Mouse (Mus musculus): ENCODE results near the gene Dtx3l. TPM values are rescaled to one million over a fixed set of nuclear protein-coding genes. Genes with fewer than 3 reads are reported as not detected.
"Not testable (repeated sequence)": the region's sequence is repeated elsewhere in the genome, so short reads cannot be mapped to it uniquely, and the experiment has no call there.

The Dtx3l gene
- polyA plus RNA-seq, 1 experiment, result not detected

DNA sequence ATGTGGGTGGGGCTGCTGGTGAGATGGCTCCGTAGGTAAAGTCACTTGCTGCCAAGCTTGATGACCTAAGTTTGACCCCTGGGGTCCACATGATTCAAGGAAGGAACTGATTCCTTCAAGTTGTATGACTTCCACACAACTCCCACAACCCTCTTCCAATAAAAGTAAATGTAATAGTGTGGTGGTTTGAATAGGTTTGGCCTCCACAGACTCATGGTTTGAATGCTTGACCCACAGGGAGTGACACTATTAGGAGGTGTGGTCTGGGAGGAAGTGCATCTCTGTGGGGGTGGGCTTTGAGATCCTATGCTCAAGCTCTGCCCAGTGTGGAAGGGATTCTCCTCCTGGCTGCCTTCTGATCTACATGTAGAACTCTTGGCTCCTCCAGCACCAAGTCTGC lies 35.1 kb upstream of the Dtx3l start:
- Histone ChIP-seq H3K4me1 (ENCODE audit: control insufficient read depth, insufficient read depth, low read length) (no peaks in the 10 kb centered on the region), H3K4me3 (ENCODE audit: insufficient read depth, low read depth, low read length) (no peak overlapping the region), H3K27ac (ENCODE audit: insufficient read depth, low read depth, low read length) (no peak overlapping the region)
- no peak for TF ChIP-seq POLR2A (IDR thresholded peaks at IDR 0.05; ENCODE audit: insufficient read depth, low read depth, low read length)
- no peak for TF ChIP-seq CTCF (IDR thresholded peaks at IDR 0.05; ENCODE audit: insufficient read depth, low read depth, low read length)
- WGBS, result 76% methylated on average over 1 of the region's 1 CpGs

DNA sequence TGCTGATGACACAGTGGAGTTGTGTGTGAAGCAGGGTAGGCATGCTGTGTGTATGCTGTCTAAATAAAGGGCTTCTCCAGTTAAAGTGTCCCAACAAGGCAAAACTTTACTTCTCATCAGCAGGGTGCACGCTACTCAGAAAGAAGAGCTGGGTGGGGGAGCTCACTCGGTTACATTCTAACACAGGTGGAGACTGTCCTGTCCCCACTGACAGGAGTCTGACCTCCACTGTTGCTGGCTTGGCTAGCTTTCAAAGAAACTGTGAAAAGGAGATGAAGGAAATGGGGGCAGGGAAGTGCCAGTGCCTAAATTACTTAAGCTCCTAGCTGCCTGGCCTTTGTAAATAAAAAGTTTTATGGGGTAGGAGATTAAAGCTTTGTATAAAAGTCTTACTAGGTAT lies 29.2 kb upstream of the Dtx3l start:
- H3K27ac ChIP-seq (ENCODE audit: insufficient read depth, low read depth, low read length), result no peak overlapping the region
- no peaks in the 10 kb centered on the region for H3K4me1 ChIP-seq (ENCODE audit: control insufficient read depth, insufficient read depth, low read length)
- H3K4me3 ChIP-seq (ENCODE audit: insufficient read depth, low read depth, low read length), result no peak overlapping the region
- no peak for TF ChIP-seq POLR2A (IDR thresholded peaks at IDR 0.05; ENCODE audit: insufficient read depth, low read depth, low read length)
- TF ChIP-seq CTCF (IDR thresholded peaks at IDR 0.05; ENCODE audit: insufficient read depth, low read depth, low read length), result no peak
- 71% methylated on average over 2 of the region's 2 CpGs for WGBS

DNA sequence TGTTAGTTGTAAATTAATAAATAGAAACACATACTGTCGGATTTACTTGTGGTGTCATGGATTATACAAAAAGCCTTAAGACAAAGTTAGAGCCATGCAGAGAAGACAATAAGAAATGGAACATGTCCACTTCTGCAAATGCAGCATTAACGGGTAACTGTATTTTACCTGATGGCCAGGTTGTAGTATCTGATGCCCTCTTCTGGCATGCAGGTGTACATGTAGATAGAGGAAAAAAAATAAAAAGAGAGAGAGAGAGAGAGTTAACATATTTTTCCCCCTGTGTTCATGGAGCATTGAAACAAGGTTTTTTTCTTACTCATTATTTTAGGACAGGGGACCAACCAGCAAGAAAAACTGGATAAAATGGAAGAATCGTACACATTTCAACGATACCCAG lies 28.4 kb upstream of the Dtx3l start:
- TF ChIP-seq POLR2A (IDR thresholded peaks at IDR 0.05; ENCODE audit: insufficient read depth, low read depth, low read length) (no peak), CTCF (IDR thresholded peaks at IDR 0.05; ENCODE audit: insufficient read depth, low read depth, low read length) (no peak)
- Histone ChIP-seq H3K4me3 (ENCODE audit: insufficient read depth, low read depth, low read length) (no peak overlapping the region), H3K27ac (ENCODE audit: insufficient read depth, low read depth, low read length) (no peak overlapping the region), H3K4me1 (ENCODE audit: control insufficient read depth, insufficient read depth, low read length) (no peaks in the 10 kb centered on the region)
- WGBS, result 94% methylated on average over 4 of the region's 4 CpGs

DNA sequence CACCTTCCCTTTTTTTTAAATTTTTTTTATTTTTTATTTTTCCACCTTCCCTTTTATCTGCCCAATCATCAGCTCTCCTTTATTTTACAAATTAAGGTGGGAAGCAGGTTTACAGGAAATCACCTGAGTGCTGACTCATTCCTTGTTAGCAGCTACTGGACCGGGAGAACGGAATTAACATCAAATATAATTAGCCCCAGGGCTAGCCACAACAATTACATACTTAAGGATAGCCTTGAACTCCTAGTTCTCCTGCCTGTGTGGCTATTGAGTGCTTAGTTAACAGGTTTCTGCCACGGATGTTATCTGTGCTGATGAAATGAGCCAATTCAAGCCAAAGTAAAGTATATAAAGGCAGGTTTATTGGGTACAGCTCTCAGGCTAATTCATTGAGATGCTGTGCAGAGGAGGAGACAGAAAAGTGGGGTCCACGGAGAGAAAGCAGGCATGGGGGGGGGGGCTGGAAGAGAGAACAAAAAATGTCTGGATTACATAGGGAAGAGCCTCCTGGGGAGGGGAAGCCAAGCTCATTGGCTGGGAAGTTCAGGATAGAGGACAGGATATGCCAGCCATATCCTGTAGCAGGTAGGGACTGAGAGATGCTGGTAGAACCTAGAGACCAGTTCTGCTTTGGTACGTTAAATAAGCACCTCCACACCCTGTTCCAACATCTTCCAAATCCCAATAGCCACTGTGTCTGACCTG lies 27.6 kb upstream of the Dtx3l start:
- H3K4me1 ChIP-seq (ENCODE audit: control insufficient read depth, insufficient read depth, low read length), result no peaks in the 10 kb centered on the region
- 54% methylated on average over 5 of the region's 5 CpGs for WGBS
- TF ChIP-seq POLR2A (IDR thresholded peaks at IDR 0.05; ENCODE audit: insufficient read depth, low read depth, low read length) (no peak), CTCF (IDR thresholded peaks at IDR 0.05; ENCODE audit: insufficient read depth, low read depth, low read length) (no peak)
- H3K4me3 ChIP-seq (ENCODE audit: insufficient read depth, low read depth, low read length), result no peak overlapping the region
- no peak overlapping the region for H3K27ac ChIP-seq (ENCODE audit: insufficient read depth, low read depth, low read length)

DNA sequence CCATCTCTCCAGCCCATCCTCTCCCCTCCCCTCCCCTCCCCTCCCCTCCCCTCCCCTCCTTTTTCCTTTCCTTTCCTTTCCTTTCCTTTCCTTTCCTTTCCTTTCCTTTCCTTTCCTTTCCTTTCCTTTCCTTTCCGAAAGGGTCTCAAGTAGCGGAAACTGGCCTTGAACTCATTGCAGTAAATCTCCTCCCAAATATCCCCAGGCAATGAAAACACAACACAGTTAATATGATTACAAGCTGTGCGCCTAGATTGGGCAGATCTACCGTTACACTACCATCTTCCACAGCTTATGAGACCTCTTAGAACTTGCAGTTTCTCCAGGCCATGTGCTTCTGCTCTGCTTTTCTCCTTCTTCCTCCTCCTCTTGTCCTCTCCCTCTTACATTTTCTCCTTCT lies 27.0 kb upstream of the Dtx3l start:
- H3K4me1 ChIP-seq (ENCODE audit: control insufficient read depth, insufficient read depth, low read length); H3K27ac ChIP-seq (ENCODE audit: insufficient read depth, low read depth, low read length); H3K4me3 ChIP-seq (ENCODE audit: insufficient read depth, low read depth, low read length): not testable (repeated sequence)
- WGBS, result 86% methylated on average over 4 of the region's 4 CpGs

DNA sequence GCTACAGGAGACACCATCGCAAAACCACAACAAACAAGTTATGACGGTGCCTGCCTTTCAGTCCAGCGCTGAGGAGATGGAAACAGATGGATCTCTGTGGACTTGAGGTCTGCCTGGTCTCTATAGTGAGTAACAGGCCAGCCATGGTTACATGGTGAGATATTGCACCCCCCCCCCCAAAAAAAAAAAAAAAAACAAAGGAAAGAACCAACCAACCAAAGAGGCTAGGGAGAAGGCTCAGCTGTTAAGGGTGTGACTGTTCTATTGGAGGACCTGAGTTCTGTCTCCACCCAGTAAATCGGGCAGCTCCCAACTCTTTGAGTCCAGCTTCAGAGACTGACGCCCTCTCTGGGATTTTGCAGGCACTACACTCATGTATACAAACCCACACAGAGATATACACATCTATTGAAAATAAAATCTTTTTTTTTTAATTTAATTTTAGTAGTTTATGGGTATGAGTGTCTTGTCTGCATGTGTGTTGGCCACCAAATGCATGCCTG lies 13.7 kb upstream of the Dtx3l start:
- no peaks in the 10 kb centered on the region for H3K4me1 ChIP-seq (ENCODE audit: control insufficient read depth, insufficient read depth, low read length)
- TF ChIP-seq POLR2A (IDR thresholded peaks at IDR 0.05; ENCODE audit: insufficient read depth, low read depth, low read length) (no peak), CTCF (IDR thresholded peaks at IDR 0.05; ENCODE audit: insufficient read depth, low read depth, low read length) (no peak)
- no peak overlapping the region for H3K4me3 ChIP-seq (ENCODE audit: insufficient read depth, low read depth, low read length)
- no peak overlapping the region for H3K27ac ChIP-seq (ENCODE audit: insufficient read depth, low read depth, low read length)
- WGBS, result 93% methylated on average over 5 of the region's 5 CpGs

DNA sequence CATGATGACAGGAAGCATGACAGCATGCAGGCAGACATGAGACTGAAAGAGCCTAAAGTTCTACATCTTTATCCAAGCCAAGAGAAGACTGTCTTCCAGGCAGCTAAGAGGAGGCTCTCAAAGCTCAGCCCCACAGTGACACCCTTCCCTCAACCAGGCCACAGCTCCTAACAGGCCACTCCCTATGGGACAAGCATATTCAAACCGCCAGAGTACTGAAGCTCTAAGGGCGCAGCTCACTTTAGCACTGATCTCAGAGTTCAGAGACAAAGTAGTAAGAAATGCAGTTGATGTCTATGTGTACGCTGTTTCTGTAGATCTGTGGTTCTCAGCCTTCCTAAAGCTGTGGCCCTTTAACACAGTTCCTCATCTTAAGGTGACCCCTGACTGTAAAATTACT lies 12.3 kb upstream of the Dtx3l start:
- 96% methylated on average over 3 of the region's 3 CpGs for WGBS
- Histone ChIP-seq H3K4me3 (ENCODE audit: insufficient read depth, low read depth, low read length) (no peak overlapping the region), H3K4me1 (ENCODE audit: control insufficient read depth, insufficient read depth, low read length) (no peaks in the 10 kb centered on the region), H3K27ac (ENCODE audit: insufficient read depth, low read depth, low read length) (no peak overlapping the region)
- no peak for TF ChIP-seq CTCF (IDR thresholded peaks at IDR 0.05; ENCODE audit: insufficient read depth, low read depth, low read length)
- TF ChIP-seq POLR2A (IDR thresholded peaks at IDR 0.05; ENCODE audit: insufficient read depth, low read depth, low read length), result no peak

DNA sequence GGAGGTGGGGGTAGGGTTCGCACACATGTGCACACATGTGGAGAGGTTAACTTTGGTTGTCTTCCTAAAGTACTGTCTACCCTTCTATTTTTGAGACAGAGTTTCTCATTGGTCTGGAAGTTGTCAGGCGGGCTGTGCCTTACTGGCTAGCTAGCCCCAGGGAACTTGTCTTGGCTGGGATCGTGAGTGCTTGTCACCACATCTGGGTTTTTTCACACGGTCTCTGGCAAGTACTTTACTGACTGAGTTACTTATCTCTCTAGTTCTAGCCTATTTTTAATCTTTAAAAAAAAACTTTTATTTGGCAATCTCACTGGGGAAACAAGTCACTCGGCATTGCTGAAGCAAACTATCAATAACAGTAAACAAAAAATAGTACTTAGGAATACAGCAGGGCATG lies 10.3 kb upstream of the Dtx3l start:
- H3K4me1 ChIP-seq (ENCODE audit: control insufficient read depth, insufficient read depth, low read length), result no peaks in the 10 kb centered on the region
- H3K27ac ChIP-seq (ENCODE audit: insufficient read depth, low read depth, low read length), result no peak overlapping the region
- WGBS, result 81% methylated on average over 5 of the region's 5 CpGs
- H3K4me3 ChIP-seq (ENCODE audit: insufficient read depth, low read depth, low read length), result no peak overlapping the region
- no peak for TF ChIP-seq CTCF (IDR thresholded peaks at IDR 0.05; ENCODE audit: insufficient read depth, low read depth, low read length)
- TF ChIP-seq POLR2A (IDR thresholded peaks at IDR 0.05; ENCODE audit: insufficient read depth, low read depth, low read length), result no peak

DNA sequence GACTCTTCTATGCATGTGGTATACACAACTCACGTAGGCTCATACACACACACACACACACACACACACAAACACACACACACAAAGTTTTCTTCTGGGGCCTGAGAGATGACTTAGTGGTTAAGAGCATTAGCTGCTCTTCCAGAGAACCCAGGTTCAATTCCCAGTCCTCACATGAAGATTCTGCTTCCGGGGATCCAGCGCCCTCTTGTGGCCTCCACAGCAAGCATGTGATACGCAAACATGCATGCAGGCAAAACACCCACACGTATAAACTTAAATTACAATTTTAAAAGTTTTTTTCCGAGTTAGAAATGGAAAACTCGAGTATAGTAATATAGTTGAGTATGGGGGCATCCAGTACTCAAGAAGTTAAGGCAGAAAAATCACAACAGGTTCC lies 2.4 kb upstream of the Dtx3l start:
- TF ChIP-seq POLR2A (IDR thresholded peaks at IDR 0.05; ENCODE audit: insufficient read depth, low read depth, low read length) (no peak), CTCF (IDR thresholded peaks at IDR 0.05; ENCODE audit: insufficient read depth, low read depth, low read length) (no peak)
- Histone ChIP-seq H3K4me3 (ENCODE audit: insufficient read depth, low read depth, low read length) (no peak overlapping the region), H3K4me1 (ENCODE audit: control insufficient read depth, insufficient read depth, low read length) (no peaks in the 10 kb centered on the region), H3K27ac (ENCODE audit: insufficient read depth, low read depth, low read length) (no peak overlapping the region)
- WGBS, result 87% methylated on average over 7 of the region's 7 CpGs

DNA sequence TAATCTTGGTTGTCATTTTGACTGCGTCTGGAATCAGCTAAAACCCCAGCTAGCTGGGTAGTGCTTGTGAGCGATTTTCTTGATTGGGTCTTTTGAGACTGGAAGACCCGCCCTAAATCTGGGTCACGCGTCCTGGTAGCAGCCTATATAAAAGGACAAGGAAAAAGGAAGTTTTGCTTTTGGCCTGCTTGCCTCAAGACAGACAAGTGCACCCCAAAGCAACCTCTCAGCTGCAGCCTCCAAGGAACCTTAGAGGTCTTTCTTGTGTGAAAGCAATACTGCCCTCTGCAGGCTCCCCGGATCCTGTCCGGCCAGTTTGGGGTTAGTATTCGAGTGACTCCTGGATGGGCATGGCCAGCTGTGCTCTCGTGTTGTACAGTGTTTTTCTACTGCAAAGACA lies 739 bp upstream of the Dtx3l start:
- H3K4me1 ChIP-seq (ENCODE audit: control insufficient read depth, insufficient read depth, low read length), result no peaks in the 10 kb centered on the region
- 9% methylated on average over 9 of the region's 9 CpGs for WGBS
- no peak overlapping the region for H3K27ac ChIP-seq (ENCODE audit: insufficient read depth, low read depth, low read length)
- H3K4me3 ChIP-seq (ENCODE audit: insufficient read depth, low read depth, low read length), result no peak overlapping the region
- no peak for TF ChIP-seq POLR2A (IDR thresholded peaks at IDR 0.05; ENCODE audit: insufficient read depth, low read depth, low read length)
- no peak for TF ChIP-seq CTCF (IDR thresholded peaks at IDR 0.05; ENCODE audit: insufficient read depth, low read depth, low read length)
